Mouse (Mus musculus): ENCODE results near the gene Dus2.
A peak's percentile ranks its signal among the peaks of the same experiment; 100 is the strongest.

The Dus2 gene

DNA sequence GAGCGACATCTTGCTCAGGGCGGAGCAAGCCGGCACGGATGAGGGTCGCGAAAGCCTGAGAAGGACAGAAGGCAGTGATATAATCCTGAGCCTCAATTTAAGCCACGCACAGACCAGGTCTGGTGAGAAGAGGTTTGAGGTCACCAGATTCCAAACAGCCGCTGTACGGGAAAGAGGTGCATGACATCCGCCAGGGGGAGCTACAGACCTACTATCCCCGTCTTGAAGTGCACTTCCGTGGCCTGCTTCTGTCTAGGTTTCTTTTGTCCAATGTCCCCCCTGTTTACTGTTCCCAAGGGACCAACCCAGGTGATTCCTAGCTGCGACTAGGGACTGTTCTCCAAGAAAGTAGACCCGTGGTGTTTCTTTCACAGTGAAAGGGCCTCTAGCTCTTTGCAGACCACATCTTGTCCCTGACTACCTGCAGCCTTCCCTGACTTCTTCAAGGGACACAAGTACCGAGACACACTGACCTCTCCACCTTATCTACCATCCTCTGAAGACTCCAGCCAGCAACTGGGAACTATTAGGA lies at the start of gene Dus2:
Gene Dus2, plus strand, starts transcription at position 482 of the 532 bp plus-strand sequence.
- peak; percentile 61 for DNase-seq (ENCODE audit: extremely low read depth, insufficient read length, low spot score)

DNA sequence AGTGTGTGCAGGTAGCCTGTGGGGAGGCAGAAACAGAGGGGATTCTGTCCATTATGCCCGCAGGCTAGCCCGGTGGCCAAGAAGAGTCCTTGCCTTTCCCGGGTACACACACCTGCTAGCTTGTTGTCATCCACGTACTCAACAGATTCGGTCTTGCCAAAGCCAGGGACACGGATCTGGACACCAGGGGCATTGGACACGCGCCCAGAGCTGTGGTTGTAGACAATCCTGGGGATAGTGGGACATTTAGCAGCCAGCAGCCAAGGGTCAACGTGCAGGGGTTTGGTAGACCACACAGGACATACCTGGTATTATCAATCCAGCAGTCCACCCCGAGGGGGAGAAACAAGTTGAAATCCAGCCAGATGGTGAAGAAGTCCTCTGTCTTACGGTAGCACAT lies 49.1 kb upstream of the Dus2 start:
- no peak for DNase-seq (ENCODE audit: extremely low read depth, insufficient read length, low spot score)

DNA sequence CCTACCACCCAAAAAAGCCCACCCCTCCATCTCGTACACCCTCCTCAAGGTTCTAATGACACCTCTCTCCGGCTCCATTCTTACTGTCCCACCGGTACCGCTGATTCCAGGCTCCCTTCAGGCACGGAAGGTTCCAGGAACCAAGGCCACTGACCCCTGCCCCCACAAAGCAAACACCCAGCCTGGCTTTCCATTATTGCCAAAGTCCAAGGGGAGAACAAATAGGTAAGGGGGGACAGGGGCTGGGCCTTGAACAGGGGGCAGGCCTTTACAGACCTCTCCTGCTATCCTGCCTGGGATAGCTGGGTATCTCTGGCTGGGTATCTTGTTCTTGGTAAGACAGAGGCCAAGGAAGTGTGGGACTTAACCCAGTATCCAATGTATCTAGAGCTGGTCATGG lies 48.6 kb upstream of the Dus2 start:
- DNase-seq (ENCODE audit: extremely low read depth, insufficient read length, low spot score), result no peak

DNA sequence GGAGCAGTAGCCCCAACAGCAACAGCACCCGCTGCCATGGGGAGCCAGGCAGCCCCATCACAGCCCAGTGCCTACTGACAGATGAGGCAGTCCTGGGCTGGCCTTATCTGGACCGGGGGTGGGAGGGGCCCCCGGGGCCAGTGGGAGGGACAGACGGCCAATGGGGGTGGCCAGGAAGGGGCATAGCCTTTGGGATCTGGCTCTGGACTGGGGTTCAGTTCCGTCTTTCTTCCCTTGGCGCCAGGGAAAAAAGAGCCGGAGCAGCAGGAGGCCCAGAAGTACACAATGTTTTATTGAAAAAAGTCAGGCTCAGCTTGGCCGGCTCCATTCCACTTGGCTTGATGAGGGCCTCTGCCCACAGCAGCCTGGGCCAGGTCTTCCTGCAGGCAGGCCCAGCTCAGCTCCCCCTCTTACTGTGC lies 47.8 kb upstream of the Dus2 start, which contains the start of gene Lcat:
Gene Lcat, minus strand, starts transcription at position 62 of the 419 bp plus-strand sequence.
- no peak for DNase-seq (ENCODE audit: extremely low read depth, insufficient read length, low spot score)

DNA sequence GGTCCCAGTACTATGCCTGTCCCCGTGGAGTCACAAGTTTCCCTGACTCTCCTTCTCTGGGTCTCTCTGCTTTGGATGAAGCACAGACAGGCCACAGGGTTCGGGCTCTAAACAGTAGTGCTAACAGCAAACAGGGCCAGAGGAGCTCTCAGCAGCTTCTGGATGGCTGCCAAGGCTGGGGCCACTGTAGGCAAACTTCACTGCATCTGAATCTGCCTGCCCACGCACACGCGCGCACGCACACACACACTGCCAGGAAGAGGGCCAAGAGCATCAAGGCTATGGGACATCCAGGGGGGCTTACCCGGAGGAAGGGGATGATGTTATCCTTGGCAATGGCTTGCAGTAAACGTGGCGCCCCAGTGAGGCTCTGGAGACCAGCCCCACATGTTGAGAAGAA lies 41.8 kb upstream of the Dus2 start:
- DNase-seq (ENCODE audit: extremely low read depth, insufficient read length, low spot score), result no peak

DNA sequence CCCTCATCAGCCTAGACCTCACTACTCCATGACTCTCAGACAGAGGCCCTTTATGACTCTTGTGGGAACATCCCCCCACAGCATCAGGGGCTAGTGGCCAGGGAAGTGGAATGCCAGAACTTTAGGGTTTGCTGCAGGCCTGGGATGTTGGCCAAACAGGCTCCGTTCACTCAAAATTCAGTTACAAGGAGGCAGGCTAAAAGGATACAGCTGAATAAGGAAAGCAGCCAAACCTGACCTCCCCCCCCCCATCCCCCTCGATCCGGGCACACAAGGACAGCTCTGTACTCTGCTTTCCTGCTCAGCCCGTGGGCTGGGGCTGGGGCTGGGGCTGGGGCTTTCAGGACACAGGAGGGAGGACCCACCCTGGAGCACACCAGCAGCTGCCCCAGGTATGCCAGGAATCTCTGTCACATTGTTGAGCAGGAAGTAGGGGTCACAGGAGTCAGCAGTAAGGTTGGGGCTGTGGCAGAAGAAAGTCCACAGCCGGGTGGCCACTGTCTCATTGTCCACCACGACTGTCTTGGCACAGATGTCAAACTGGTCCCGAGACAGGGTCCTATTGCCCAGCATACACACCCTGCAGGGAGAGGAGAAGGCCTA lies 40.0 kb upstream of the Dus2 start:
- no peak for DNase-seq (ENCODE audit: extremely low read depth, insufficient read length, low spot score)

DNA sequence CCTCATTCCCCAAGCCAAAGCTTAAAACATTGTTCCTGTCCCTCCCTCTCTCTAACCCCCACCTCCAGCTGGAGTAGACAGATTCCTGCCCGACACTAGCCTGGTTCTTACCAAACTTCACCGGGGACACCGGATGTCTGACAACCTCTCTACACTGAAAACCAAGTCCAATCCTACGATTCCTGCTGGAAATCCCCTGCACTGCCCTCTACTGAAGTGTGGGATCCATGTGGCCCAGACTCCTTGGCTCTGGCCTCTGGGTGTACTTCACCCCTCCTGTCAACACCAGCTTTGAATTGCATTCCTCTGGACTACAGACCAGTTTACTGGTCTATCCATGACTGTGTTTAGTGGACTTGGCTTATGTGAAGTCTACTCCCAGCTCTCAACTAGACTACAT lies 34.6 kb upstream of the Dus2 start:
- DNase-seq (ENCODE audit: extremely low read depth, insufficient read length, low spot score), result no peak

DNA sequence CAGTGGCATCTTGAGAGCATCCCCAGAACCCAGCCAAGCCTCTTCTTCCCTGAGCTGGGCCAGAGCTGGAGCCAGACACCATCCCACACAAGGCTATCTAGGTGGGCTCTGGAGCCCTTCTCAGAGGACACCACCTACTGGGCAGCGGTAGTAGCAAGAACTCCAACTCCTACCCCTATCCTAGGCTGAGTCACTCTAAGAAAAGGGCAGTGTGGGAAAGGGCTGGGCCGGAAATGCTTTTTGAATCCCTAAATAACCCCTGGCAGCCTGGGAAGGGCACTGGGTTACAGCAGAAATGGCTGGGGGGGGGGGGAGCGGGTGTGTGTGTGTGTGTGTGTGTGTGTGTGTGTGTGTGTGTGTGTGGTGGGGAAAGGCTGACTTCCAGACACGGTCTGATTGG lies 33.3 kb upstream of the Dus2 start:
- no peak for DNase-seq (ENCODE audit: extremely low read depth, insufficient read length, low spot score)

DNA sequence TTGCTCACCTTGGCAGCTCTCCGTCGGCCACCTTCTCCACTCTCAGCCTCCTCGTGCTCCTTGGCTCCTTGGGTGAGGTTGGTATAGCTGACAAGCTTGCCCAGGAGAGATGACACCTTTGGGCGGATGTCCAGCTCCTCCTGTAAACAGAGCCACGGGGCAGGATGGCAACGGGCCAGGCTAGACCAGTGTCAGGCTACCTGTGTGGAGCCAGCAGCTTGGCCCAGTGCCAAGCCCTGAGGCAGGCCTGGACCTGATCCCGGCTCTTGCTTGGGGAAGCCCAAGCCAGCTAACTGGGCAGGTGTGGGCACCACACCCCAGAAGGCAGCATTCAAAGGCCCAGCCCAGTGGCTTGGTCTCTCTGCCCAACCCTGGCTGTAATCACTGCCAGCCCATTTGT lies 31.8 kb upstream of the Dus2 start:
- DNase-seq (ENCODE audit: extremely low read depth, insufficient read length, low spot score), result no peak

DNA sequence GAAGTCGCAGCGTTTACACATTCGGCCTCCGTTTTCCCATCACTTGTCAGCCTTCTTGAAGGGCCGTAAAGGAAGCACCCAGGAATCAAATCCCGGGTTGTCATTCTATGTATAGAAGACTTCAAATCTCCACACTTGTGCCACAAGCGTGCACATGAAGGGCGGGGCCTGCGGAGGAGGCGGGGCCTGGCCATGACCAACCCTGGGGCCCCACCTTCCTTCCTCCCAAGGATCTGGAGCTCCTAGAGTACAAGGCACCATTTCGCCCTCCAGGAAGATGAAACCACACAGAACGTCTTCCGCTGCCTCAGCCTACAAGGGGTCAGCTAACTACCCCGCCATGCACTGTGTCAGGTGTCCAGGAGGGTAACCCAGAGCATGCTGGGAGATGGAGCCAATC lies 30.0 kb upstream of the Dus2 start:
- no peak for DNase-seq (ENCODE audit: extremely low read depth, insufficient read length, low spot score)

DNA sequence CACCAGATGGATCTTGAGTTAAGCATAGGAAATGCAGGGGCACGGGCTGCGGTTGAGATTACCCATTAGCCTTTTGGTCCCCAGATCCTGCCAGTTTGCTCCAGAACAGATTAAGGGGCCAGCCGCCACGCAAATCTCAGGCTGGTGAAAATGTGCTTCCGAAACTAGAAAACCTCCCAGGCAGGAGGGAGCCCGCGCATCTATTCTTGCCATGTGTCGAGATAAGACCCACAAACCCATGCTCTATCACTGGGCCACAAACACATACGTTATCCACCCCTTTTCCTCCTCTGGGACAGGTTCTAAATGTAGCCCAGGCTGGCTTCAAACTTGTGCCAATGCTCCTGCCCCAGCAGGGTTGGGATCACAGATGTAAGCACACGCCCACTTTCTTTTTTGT lies 29.6 kb upstream of the Dus2 start:
- no peak for DNase-seq (ENCODE audit: extremely low read depth, insufficient read length, low spot score)

DNA sequence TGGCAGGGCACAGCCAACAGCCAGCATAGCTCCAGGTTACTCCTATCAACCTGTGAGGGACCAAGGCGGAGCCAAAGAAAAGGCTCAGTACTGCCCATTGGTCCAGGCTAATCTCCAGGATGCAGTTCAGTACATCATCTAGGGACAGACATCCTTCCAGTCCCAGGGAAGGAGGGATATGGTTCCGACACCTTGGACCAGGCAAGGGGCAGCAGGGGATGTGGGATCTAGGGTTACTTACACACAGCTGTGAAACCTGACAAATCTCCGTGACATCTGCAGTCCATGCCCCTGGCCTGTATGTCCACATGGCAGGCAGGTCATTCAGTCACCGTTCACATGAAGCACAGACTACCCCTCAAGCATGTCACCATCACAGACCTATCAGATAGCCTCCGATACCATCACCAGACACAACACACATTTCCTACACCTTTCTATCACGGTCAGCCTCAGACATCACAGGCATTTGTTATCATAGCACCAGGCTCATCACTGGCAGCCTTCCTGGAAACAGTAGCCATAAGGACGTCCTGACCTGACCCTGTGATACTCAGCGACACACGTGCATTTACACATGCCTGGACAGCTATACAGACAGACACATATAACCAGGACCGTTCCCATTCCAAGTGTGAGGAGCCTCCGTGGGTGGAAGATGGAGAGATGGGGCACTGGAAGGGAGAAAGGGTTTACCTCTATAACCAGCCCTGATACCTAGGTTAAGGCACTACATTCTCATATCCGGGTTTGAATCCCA lies 26.5 kb upstream of the Dus2 start:
- DNase-seq (ENCODE audit: extremely low read depth, insufficient read length, low spot score), result no peak

DNA sequence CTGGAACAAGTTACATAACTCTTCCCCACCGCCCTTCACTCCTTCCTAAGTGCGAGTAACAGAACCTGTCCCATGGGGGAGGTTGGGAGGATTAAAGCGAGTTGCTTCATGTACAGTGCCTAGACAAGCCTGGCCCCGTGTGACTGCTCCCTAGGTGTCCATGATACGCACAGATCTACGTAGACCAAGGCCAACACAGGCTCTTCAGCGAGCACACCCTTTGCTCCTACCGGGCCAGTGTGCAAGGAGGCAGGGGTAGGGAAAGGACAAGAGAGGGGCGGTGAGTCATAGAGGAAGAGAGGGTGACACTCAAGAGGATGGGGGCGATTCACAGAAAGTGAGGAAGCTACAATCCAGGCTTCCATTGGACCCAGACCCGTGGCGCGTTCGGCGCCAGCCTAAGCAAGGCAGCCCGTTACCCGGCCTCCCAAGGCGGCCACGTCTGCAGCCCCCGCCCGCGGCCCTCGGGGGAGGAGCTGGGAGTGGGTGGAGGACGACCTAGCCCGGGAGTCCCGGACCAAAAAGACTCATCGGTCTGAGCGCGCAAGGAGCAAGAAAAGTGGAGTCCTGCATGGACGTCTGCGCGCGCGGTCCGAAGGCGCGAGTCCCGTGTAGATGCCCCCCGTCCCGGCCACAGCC lies 25.8 kb upstream of the Dus2 start:
- DNase-seq (ENCODE audit: extremely low read depth, insufficient read length, low spot score), result peak; percentile 85

DNA sequence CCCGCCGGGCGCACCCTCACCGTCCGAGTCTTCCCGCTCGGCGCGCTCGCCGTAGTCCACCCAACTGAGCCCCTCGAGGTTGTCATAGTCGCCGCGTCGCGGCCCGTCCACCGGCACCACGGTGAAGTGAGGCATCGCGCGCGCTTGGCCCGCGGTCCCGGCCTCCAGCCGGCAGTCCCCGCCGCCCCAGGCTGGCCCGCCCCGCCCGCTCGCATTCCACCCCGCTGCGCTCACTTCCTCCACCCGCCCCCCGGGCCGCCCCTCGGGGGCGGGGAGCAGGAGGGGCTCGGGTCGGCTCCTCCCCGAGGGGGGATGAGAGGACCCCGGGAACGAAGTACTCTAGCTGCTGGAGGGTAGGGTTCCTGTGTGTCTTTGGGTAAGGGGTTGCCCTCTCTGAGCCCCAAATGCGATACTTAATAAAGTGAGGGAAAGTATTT lies 25.2 kb upstream of the Dus2 start, which contains the start of gene Slc12a4:
Gene Slc12a4, minus strand, starts transcription at position 193 of the 437 bp plus-strand sequence.
- peak; percentile 85 for DNase-seq (ENCODE audit: extremely low read depth, insufficient read length, low spot score)

DNA sequence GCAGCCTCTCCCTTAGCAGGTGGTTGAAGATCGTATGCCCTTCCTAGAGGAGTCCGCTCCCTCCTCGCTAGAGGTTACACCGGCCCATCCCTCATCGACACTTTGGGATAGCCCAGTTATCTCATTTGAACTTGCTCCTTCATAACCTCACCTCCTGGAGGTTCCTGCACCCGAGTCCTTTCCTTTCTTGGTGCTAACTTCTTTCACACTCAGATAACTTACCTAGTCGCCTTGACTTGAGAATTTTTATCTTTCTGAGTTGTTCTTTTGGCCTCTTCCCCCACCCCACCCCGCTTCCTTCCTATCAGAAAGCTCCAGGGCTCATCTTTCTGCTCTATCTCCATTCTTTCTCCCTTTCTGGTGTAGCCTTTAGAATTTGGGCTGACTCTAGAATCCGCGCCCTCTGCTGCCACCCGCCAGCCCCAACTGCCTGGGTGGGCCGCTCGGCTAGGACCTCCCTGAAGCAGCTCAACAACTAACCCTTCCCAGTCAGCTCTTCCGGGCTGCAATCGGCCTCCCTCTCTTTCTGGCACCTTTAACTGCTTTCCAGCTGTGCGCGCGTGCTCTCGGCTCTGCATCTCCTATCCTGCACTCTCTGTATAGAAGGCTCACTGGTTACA lies 24.3 kb upstream of the Dus2 start:
- no peak for DNase-seq (ENCODE audit: extremely low read depth, insufficient read length, low spot score)

DNA sequence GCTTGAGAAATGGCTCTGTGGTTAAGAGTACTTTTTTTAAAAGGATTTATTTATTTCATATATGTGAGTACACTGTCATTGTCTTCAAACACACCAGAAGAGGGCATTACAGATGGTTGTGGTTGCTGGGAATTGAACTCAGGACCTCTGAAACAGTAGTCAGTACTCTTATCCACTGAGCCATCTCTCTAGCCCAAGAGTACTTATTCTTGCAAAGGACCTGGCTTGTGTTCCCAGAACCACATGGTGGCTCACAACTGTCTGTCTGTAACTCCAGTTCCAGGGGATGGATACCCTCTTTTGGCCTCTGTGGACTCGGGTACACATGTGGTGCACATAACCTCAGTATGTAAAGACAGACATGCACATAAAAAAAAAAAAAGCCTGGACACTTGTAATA lies 21.8 kb upstream of the Dus2 start:
- no peak for DNase-seq (ENCODE audit: extremely low read depth, insufficient read length, low spot score)

DNA sequence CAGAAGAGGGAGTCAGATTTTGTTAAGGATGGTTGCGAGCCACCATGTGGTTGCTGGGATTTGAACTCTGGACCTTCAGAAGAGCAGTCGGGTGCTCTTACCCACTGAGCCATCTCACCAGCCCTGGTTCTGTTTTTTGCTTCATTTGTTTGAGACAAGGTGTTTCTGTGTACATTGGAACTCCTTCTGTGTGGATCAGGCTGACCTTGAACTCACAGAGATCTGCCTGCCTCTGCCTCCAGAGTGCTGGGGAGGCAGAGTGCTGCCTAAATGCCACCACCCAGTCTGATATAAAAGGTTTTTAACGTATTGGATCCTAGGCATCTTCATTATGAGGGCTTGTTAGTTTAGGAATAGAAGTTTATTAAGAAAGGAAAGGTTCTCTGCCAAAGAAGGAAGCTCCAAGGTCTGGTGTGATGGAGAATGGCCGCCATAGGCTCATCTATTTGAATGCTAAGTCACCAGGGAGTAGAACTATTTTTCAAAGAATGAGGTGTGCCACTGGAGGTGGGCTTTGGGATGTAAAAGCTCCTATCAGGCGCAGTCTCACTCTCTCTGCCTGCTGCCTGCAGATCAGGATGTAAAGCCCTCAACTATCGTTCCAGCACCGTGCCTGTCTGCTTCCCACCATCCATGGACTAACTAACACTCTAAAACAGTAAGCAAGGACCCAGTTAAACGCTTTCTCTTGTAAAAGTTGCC lies 20.0 kb upstream of the Dus2 start:
- DNase-seq (ENCODE audit: extremely low read depth, insufficient read length, low spot score), result no peak

DNA sequence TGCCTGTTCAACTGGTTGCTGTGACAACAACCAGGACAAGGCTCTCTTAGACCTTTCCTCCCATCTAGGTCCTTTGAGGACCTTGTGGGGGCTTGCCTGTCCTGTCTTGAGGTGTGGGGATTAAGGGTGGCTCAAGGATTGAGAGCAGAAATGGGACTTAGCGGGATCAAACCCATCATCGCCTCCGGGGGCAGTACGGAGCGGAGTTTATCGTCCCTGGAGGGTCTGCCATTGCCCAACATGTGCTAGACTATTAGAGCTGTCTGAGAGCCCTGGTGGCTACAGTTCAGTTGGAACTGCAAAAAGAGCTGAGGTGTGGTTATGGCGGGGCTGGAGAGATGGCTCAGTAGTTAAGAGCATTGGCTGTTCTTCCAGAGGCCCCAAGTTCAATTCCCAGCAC lies 15.8 kb upstream of the Dus2 start:
- no peak for DNase-seq (ENCODE audit: extremely low read depth, insufficient read length, low spot score)

DNA sequence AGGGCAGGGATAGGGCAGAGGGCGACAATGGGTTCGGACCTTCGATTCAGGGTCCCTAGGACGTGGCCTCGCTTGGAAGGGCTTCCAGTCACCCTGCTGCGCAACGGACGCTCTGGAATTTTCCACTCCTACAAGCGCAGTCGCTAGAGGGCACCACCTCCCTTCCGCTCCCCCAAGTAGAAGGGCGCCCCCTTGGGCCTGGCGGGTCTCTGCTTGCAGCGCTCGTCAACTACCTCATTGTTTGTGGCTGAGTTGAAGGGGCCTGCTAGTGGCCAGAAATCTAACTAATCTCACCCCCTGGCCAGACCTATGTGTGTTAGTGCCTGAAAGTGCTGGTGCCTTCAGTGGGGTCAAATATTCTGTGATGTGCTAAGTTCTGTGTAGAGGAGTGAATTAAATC lies 11.8 kb upstream of the Dus2 start, which contains the start of gene Dpep3:
Gene Dpep3, minus strand, starts transcription at position 105 of the 400 bp plus-strand sequence.
- no peak for DNase-seq (ENCODE audit: extremely low read depth, insufficient read length, low spot score)

DNA sequence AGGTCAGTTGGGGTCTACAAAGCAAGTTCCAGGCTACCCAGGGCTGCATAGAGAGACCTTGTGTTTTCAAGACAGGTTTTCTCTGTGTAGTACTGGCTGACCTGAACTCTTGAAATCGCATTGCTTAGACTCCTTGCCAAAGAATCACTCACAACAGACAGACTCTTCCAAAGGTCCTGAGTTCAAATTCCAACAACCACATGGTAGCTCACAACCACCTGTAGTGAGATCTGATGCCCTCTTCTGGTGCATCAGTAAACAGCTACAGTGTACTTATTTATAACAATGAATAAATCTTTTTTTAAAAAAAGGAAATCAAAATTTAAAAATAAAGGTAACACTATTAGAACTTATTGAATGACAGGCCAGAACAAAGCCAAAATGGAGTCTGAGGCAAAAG lies 10.0 kb upstream of the Dus2 start:
- DNase-seq (ENCODE audit: extremely low read depth, insufficient read length, low spot score), result no peak

Measured in 3134 (cell line).